Mouse (Mus musculus): ENCODE results near the gene Ptrh2.
"Not testable (repeated sequence)": the region's sequence is repeated elsewhere in the genome, so short reads cannot be mapped to it uniquely, and the experiment has no call there.

The Ptrh2 gene

GRCm38 (mm10) chr11:86734241-86734939 is 50.6 kb downstream of the Ptrh2 start:
- peak; percentile 64 for DNase-seq

- no peak for DNase-seq
These were observed 51.2 kb downstream of the Ptrh2 start for GRCm38 (mm10) chr11:86734993-86735392.

GRCm38 (mm10) chr11:86737301-86738000 is 53.7 kb downstream of the Ptrh2 start:
- DNase-seq: peak; percentile 48

- not testable (repeated sequence) for DNase-seq
These were observed 54.5 kb downstream of the Ptrh2 start for GRCm38 (mm10) chr11:86738308-86738707.

- DNase-seq: no peak
These were observed 55.2 kb downstream of the Ptrh2 start for GRCm38 (mm10) chr11:86738956-86739355.

- no peak for DNase-seq
These were observed 55.7 kb downstream of the Ptrh2 start for GRCm38 (mm10) chr11:86739470-86739869.

- no peak for DNase-seq
These were observed 57.7 kb downstream of the Ptrh2 start for GRCm38 (mm10) chr11:86741505-86741904.

All from kidney, adult 9 months (tissue).